Mouse (Mus musculus): Measurements from ENCODE around the gene Ucp3. TPM values are rescaled to one million over a fixed set of nuclear protein-coding genes. Genes with fewer than 3 reads are reported as not detected.

Ucp3 gene
- polyA plus RNA-seq (2012; rRNA removed) = 0.08 TPM in 1 of 2 replicates, not detected in the other

DNA sequence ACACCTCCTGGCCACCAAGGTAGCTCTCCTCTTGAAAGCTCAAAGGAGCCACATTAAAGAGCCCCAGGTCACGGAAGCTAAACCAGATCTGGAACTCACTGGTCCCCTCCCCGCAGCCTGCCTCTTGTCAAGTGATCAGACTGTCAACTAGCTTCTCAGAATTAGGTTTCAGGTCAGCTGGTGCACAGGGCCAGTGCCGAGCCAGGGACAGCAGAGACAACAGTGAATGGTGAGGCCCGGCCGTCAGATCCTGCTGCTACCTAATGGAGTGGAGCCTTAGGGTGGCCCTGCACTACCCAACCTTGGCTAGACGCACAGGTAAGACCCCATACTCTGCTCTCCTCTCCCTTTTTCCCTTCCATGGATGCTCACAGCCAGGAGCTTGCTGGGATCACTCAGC, at the start of gene Ucp3:
Gene Ucp3 (plus strand): TSS at position 214 of the 400 bp plus-strand sequence.

DNA sequence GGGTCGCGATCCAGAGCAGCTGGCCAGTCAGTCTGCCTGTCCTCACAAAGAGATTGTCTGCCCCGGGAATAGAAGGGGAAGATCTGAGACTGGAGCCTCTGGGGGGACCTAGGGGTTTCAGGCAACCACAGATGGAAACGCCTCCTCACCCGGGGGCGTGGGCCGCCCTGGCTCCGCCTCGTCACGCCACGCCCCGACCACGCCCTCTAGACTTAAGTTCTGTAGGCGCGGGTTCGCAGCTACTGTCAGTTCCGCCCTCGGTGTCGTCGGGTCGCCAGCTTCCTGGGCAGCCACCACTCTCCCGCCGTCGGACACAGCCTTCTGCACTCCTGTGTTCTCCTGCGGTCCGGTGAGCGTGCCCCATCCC, 20.3 kb downstream of the Ucp3 start, which contains the start of gene Ucp2:
Gene Ucp2 (plus strand): TSS at position 221 of the 367 bp plus-strand sequence.

DNA sequence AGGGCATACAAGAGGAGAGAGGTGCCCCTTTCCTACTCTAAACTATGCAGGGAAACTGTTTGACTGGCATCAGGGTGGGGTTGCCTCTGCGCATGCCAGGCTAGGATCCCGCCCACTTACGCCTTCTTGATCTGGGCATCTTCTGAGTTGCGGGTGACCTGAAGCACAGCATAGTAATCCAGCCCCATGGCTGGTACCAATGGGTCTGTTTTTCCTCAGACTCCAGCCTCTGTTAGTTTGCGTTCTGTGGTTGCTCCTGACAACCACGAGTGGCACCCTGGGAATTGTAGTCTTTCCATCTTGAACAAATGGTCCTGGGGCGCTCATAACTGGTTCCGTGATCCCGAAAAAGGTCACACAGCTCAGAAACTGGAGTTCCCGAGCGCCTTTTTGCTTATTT, 41.8 kb downstream of the Ucp3 start, which contains the start of gene Dnajb13:
Gene Dnajb13 (minus strand): TSS at position 388 of the 400 bp plus-strand sequence.

Other genes starting within 250 kb of the Ucp3 start
- gene Pgm2l1, start 245.6 kb upstream of the Ucp3 start, polyA plus RNA-seq (2012; rRNA removed) = 15.7 and 15.9 TPM in 2 replicates
- gene P4ha3, start 187.5 kb upstream of the Ucp3 start, polyA plus RNA-seq (2012; rRNA removed) = 5.5 and 13.0 TPM in 2 replicates
- 28.2 and 37.5 TPM in 2 replicates for gene C2cd3, start 100.8 kb upstream of the Ucp3 start, polyA plus RNA-seq (2012; rRNA removed)
- 84.2 and 106 TPM in 2 replicates for gene Ppme1, start 100.7 kb upstream of the Ucp3 start, polyA plus RNA-seq (2012; rRNA removed)
- 41.1 and 93.0 TPM in 2 replicates for gene Ucp2, start 20.3 kb downstream of the Ucp3 start, polyA plus RNA-seq (2012; rRNA removed)
- 0.52 and 1.0 TPM in 2 replicates for gene Dnajb13, start 42.0 kb downstream of the Ucp3 start, polyA plus RNA-seq (2012; rRNA removed)
- gene Coa4, start 64.1 kb downstream of the Ucp3 start, polyA plus RNA-seq (2012; rRNA removed) = 10.4 and 14.5 TPM in 2 replicates
- 71.6 and 97.6 TPM in 2 replicates for gene Rab6a, start 134.4 kb downstream of the Ucp3 start, polyA plus RNA-seq (2012; rRNA removed)
- gene Mrpl48, start 135.3 kb downstream of the Ucp3 start, polyA plus RNA-seq (2012; rRNA removed) = 30.7 and 39.2 TPM in 2 replicates
- 3.6 and 5.6 TPM in 2 replicates for gene Plekhb1, start 189.4 kb downstream of the Ucp3 start, polyA plus RNA-seq (2012; rRNA removed)
- gene Fam168a, start 233.6 kb downstream of the Ucp3 start, polyA plus RNA-seq (2012; rRNA removed) = 26.1 and 47.0 TPM in 2 replicates

Measured in central nervous system, embryonic 11.5 days (tissue).